Mouse (Mus musculus) stomach, embryonic 14.5 days (tissue): ENCODE data around the gene Ppfia1. TPM values are rescaled to one million over a fixed set of nuclear protein-coding genes. Genes with fewer than 3 reads are reported as not detected.

Experiments
- ATAC-seq: fragments of 200-750 bp; cut with Nextera tagmentation; 2 replicates; pipeline ENCODE4 v1.8.0; 2017; ENCODE audit warnings: low read depth, moderate TSS enrichment; ENCODE audit not compliant: insufficient number of reproducible peaks, insufficient read depth, low FRiP score
- H3K27ac ChIP-seq: fragments of 300-500 bp; sonication (generic); 2 replicates; pipeline ENCODE4 v1.5.1; 2014; ENCODE audit warnings: mild to moderate bottlenecking, low read length, moderate library complexity, mixed read lengths
- H3K27me3 ChIP-seq: fragments of 300-500 bp; sonication (generic); 2 replicates; pipeline ENCODE4 v1.6.1; 2014; ENCODE audit warnings: low read length, control low read depth, mixed read lengths; ENCODE audit not compliant: control insufficient read depth, insufficient read depth
- H3K36me3 ChIP-seq: fragments of 300-500 bp; sonication (generic); 2 replicates; pipeline ENCODE4 v1.6.1; 2014; ENCODE audit warnings: mild to moderate bottlenecking, control low read depth, low read length, moderate library complexity, mixed read lengths; ENCODE audit not compliant: control insufficient read depth, insufficient read depth
- H3K4me1 ChIP-seq: fragments of 300-500 bp; sonication (generic); 2 replicates; pipeline ENCODE4 v1.6.1; 2014; ENCODE audit warnings: low read length, control low read depth, mixed read lengths; ENCODE audit not compliant: control insufficient read depth, insufficient read depth
- H3K4me2 ChIP-seq: fragments of 300-500 bp; sonication (generic); replicated peaks from 2 replicates; pipeline ENCODE4 v1.6.1; 2014; ENCODE audit warnings: low read depth, low read length, control low read depth
- H3K4me3 ChIP-seq: fragments of 300-500 bp; sonication (generic); 2 replicates; pipeline ENCODE4 v1.5.1; 2014; ENCODE audit warnings: low read depth, low read length, control low read depth
- H3K9ac ChIP-seq: fragments of 300-500 bp; sonication (generic); replicated peaks from 2 replicates; pipeline ENCODE4 v1.6.1; 2014; ENCODE audit warnings: low read depth, mild to moderate bottlenecking, control low read depth, low read length, moderate library complexity, mixed read lengths
- H3K9me3 ChIP-seq: fragments of 300-500 bp; sonication (generic); 2 replicates; pipeline ENCODE4 v1.6.1; 2016; ENCODE audit warnings: low read depth, low read length, control low read depth; ENCODE audit not compliant: control insufficient read depth
- WGBS: fragments of 180-500 bp; shearing (Covaris S2); extraction: QIAGEN DNeasy Blood & Tissue Kit; methylation state at CpG from one replicate; pipeline ENCODE4 v1.1.7; 2014; 5-methylcytosine and 5-hydroxymethylcytosine counted together
- polyA plus RNA-seq: library from polyadenylated mRNA; unstranded; fragments of >200 nt; fragmentation: Nextera tagmentation; extraction: Ambion mirVana; gene quantifications from 2 replicates; pipeline ENCODE4 v1.2.1, GENCODE M21; 2014

Ppfia1 gene
- polyA plus RNA-seq, 1 experiment from 2014 or later, result 40.1 TPM

GRCm38 (mm10) chr7:144526649-144527048 is 26.9 kb downstream of the Ppfia1 start:
- 24% methylated on average over 2 of the region's 2 CpGs for WGBS
- H3K27ac ChIP-seq, result no peak overlapping the region
- no peak overlapping the region for H3K4me3 ChIP-seq
- H3K9me3 ChIP-seq, result no peaks in the 10 kb centered on the region
- no peaks in the 10 kb centered on the region for H3K36me3 ChIP-seq
- no peak overlapping the region for H3K4me2 ChIP-seq
- H3K9ac ChIP-seq, result no peak overlapping the region
- no peak for ATAC-seq
- 0 out of 2 replicates have a peak, but pooled peaks cover 4% of the 10 kb centered on the region for H3K4me1 ChIP-seq
- H3K27me3 ChIP-seq, result no peaks in the 10 kb centered on the region

GRCm38 (mm10) chr7:144524427-144525191 is 28.9 kb downstream of the Ppfia1 start:
- Histone ChIP-seq H3K4me1 (0 out of 2 replicates have a peak, but pooled peaks cover 4% of the 10 kb centered on the region), H3K9ac (no peak overlapping the region), H3K9me3 (no peaks in the 10 kb centered on the region), H3K36me3 (peaks cover 8% of the 10 kb centered on the region; the same call in 1 of the 2 replicates), H3K4me2 (no peak overlapping the region), H3K27ac (no peak overlapping the region), H3K4me3 (no peak overlapping the region), H3K27me3 (no peaks in the 10 kb centered on the region)
- no peak for ATAC-seq
- WGBS, result 82% methylated on average over 6 of the region's 6 CpGs

- Histone ChIP-seq H3K27ac (no peak overlapping the region), H3K4me2 (no peak overlapping the region), H3K36me3 (peaks cover 20% of the 10 kb centered on the region), H3K9me3 (no peaks in the 10 kb centered on the region), H3K4me3 (no peak overlapping the region), H3K27me3 (no peaks in the 10 kb centered on the region), H3K4me1 (0 out of 2 replicates have a peak, but pooled peaks cover 4% of the 10 kb centered on the region), H3K9ac (no peak overlapping the region)
- peak; percentile 63; the same call in 1 of the 2 replicates for ATAC-seq
- WGBS, result 72% methylated on average over 3 of the region's 3 CpGs
These were observed 30.1 kb downstream of the Ppfia1 start for GRCm38 (mm10) chr7:144523415-144523814.

GRCm38 (mm10) chr7:144521927-144522326 is 31.6 kb downstream of the Ppfia1 start:
- no peak overlapping the region for H3K4me3 ChIP-seq
- H3K9ac ChIP-seq, result no peak overlapping the region
- H3K4me1 ChIP-seq, result no peaks in the 10 kb centered on the region
- no peaks in the 10 kb centered on the region for H3K27me3 ChIP-seq
- ATAC-seq, result no peak
- H3K27ac ChIP-seq, result no peak overlapping the region
- WGBS, result 90% methylated on average over 2 of the region's 2 CpGs
- no peaks in the 10 kb centered on the region for H3K9me3 ChIP-seq
- peaks cover 27% of the 10 kb centered on the region for H3K36me3 ChIP-seq
- H3K4me2 ChIP-seq, result no peak overlapping the region

GRCm38 (mm10) chr7:144519852-144520251 is 33.7 kb downstream of the Ppfia1 start:
- Histone ChIP-seq H3K27me3 (no peaks in the 10 kb centered on the region), H3K27ac (no peak overlapping the region), H3K9me3 (no peaks in the 10 kb centered on the region), H3K4me2 (no peak overlapping the region), H3K9ac (no peak overlapping the region), H3K36me3 (peaks cover 30% of the 10 kb centered on the region), H3K4me1 (no peaks in the 10 kb centered on the region), H3K4me3 (no peak overlapping the region)
- no peak for ATAC-seq
- 94% methylated on average over 5 of the region's 5 CpGs for WGBS

- H3K36me3 ChIP-seq, result peaks cover 59% of the 10 kb centered on the region
- H3K4me2 ChIP-seq, result no peak overlapping the region
- H3K4me3 ChIP-seq, result no peak overlapping the region
- no peak overlapping the region for H3K9ac ChIP-seq
- no peaks in the 10 kb centered on the region for H3K4me1 ChIP-seq
- ATAC-seq, result no peak
- H3K27ac ChIP-seq, result no peak overlapping the region
- 83% methylated on average over 5 of the region's 5 CpGs for WGBS
- H3K27me3 ChIP-seq, result no peaks in the 10 kb centered on the region
- H3K9me3 ChIP-seq, result no peaks in the 10 kb centered on the region
These were observed 36.8 kb downstream of the Ppfia1 start for GRCm38 (mm10) chr7:144516711-144517110.

- no peak for ATAC-seq
- 90% methylated on average over 4 of the region's 4 CpGs for WGBS
These were observed 44.4 kb downstream of the Ppfia1 start for GRCm38 (mm10) chr7:144509090-144509489.

GRCm38 (mm10) chr7:144506807-144507206 is 46.7 kb downstream of the Ppfia1 start:
- no peak for ATAC-seq
- no peaks in the 10 kb centered on the region for H3K4me1 ChIP-seq
- WGBS, result 97% methylated on average over 1 of the region's 1 CpGs
- no peaks in the 10 kb centered on the region for H3K9me3 ChIP-seq
- no peak overlapping the region for H3K9ac ChIP-seq
- H3K4me3 ChIP-seq, result no peak overlapping the region
- no peak overlapping the region for H3K4me2 ChIP-seq
- H3K36me3 ChIP-seq, result peaks cover 78% of the 10 kb centered on the region
- H3K27me3 ChIP-seq, result no peaks in the 10 kb centered on the region
- H3K27ac ChIP-seq, result no peak overlapping the region

More at GRCm38 (mm10) chr7:144509090-144509489, 44.4 kb downstream of the Ppfia1 start:
- Histone ChIP-seq H3K9me3 (no peaks in the 10 kb centered on the region), H3K9ac (no peak overlapping the region), H3K27ac (no peak overlapping the region), H3K27me3 (no peaks in the 10 kb centered on the region), H3K36me3 (peaks cover 82% of the 10 kb centered on the region), H3K4me3 (no peak overlapping the region), H3K4me2 (no peak overlapping the region), H3K4me1 (no peaks in the 10 kb centered on the region)
